In the genomic region with DNA sequence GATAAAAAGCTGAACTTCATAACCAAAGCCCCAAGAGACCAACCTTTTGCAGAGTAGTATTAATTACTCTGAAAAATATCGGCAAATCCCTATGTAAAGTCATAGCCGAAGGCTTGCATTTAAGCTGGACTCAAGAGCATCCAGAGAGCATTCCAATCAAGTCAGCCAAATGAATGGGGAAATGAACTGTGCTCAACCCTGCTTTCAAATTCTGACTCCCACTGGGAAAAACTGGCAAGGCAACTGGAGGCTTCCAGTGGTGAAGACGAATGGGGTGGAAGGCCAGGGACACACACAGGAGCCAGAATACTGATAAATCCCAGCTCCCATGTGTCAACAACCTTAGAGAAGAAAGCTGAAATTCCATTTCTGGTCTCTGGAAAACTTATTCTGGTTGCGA, we compare ENCODE assay signal across 16 mouse cellular contexts.
DNase-seq lines count a peak whose midpoint lies in the region; ATAC-seq and TF ChIP-seq lines count a peak whose summit lies in the region.
"Had no signal": no experiment of that assay in that cellular context is flagged by ENCODE, and none has a peak within 500 bp of the region (broad histone marks: within the 10 kb centered on the region; RNA-seq: fewer than 3 reads in every experiment).

No protein-coding gene starts in this region.

- H3K36me3 ChIP-seq in forebrain, embryonic 13.5 days (ENCODE audit: poor library complexity, severe bottlenecking), result no peaks in the 10 kb centered on the region
- no peaks in the 10 kb centered on the region for H3K36me3 ChIP-seq in stomach, postnatal 0 days (ENCODE audit: control insufficient read depth, insufficient read depth, low read length)
- H3K36me3 ChIP-seq: hindbrain, embryonic 13.5 days; limb, embryonic 10.5 days; liver, embryonic 15.5 days had no signal

- TF ChIP-seq CTCF in stomach, postnatal 0 days (IDR thresholded peaks at IDR 0.05; ENCODE audit: low read depth), result no peak

- intact Hi-C loops in left cerebral cortex, postnatal 4 days (cut with DNase I), result no loop called here
- intact Hi-C loops in left cerebral cortex, postnatal 10 days (cut with DNase I), result no loop called here

- 34% methylated on average over 4 of the region's 4 CpGs for WGBS in forebrain, embryonic 13.5 days
- 58% methylated on average over 4 of the region's 4 CpGs for WGBS in stomach, postnatal 0 days

- no peak for TF ChIP-seq EP300 in stomach, postnatal 0 days (optimal IDR thresholded peaks at IDR 0.05)

- H3K27me3 ChIP-seq in forebrain, embryonic 13.5 days, result no peaks in the 10 kb centered on the region
- no peaks in the 10 kb centered on the region for H3K27me3 ChIP-seq in stomach, postnatal 0 days (ENCODE audit: control insufficient read depth, insufficient read depth, low read length)
- H3K27me3 ChIP-seq: hindbrain, embryonic 13.5 days; liver, embryonic 15.5 days had no signal

- H3K27ac ChIP-seq in forebrain, embryonic 13.5 days, result peak overlapping the region; percentile 25; the same call in 1 of the 2 replicates
- H3K27ac ChIP-seq in stomach, postnatal 0 days (replicated peaks), result no peak overlapping the region
- H3K27ac ChIP-seq: hindbrain, embryonic 13.5 days; limb, embryonic 10.5 days; liver, embryonic 15.5 days had no signal

- H3K4me1 ChIP-seq in forebrain, embryonic 13.5 days, result peaks cover 25% of the 10 kb centered on the region
- H3K4me1 ChIP-seq in stomach, postnatal 0 days (replicated peaks; ENCODE audit: control insufficient read depth, insufficient read depth), result no peaks in the 10 kb centered on the region
- H3K4me1 ChIP-seq: limb, embryonic 10.5 days; liver, embryonic 15.5 days had no signal

- ATAC-seq in frontal cortex, adult (ENCODE audit: low TSS enrichment), result 0 out of 2 replicates have a peak, but pooled peaks have one; percentile 16
- ATAC-seq in forebrain, embryonic 13.5 days, result no peak
- no peak for ATAC-seq in stomach, postnatal 0 days (ENCODE audit: low FRiP score, low TSS enrichment)
- ATAC-seq: Patski had no signal

- no peak overlapping the region for H3K4me2 ChIP-seq in forebrain, embryonic 13.5 days
- no peak overlapping the region for H3K4me2 ChIP-seq in stomach, postnatal 0 days (replicated peaks; ENCODE audit: low read depth)
- H3K4me2 ChIP-seq: hindbrain, embryonic 13.5 days; liver, embryonic 15.5 days had no signal

- no peak for DNase-seq in frontal cortex, postnatal 10 days (ENCODE audit: low spot score in 2 of 2)
- peak; percentile 4 for DNase-seq in left cerebral cortex, postnatal 4 days
- no peak for DNase-seq in left cerebral cortex, postnatal 10 days (ENCODE audit: extremely low spot score in 1 of 2, low spot score in 2 of 2)
- DNase-seq in NIH3T3 (ENCODE audit: low read depth) (peak; percentile 46), MN1 (ENCODE audit: low spot score) (no peak)
- no peak for DNase-seq in stomach, postnatal 0 days (ENCODE audit: low spot score)
- DNase-seq: cerebellum, postnatal 25 days; kidney, adult 18-20 months; kidney, postnatal 4 days; lung, postnatal 4 days had no signal

- H3K9me3 ChIP-seq in forebrain, embryonic 13.5 days (replicated peaks), result no peaks in the 10 kb centered on the region
- H3K9me3 ChIP-seq in stomach, postnatal 0 days (ENCODE audit: control insufficient read depth, low read length), result no peaks in the 10 kb centered on the region
- H3K9me3 ChIP-seq: hindbrain, embryonic 13.5 days; limb, embryonic 10.5 days; liver, embryonic 15.5 days had no signal

- no peak overlapping the region for H3K4me3 ChIP-seq in forebrain, embryonic 13.5 days
- H3K4me3 ChIP-seq in stomach, postnatal 0 days (ENCODE audit: low read depth, low read length), result no peak overlapping the region
- H3K4me3 ChIP-seq: hindbrain, embryonic 13.5 days; limb, embryonic 10.5 days; liver, embryonic 15.5 days had no signal

- no peak overlapping the region for H3K9ac ChIP-seq in forebrain, embryonic 13.5 days
- no peak overlapping the region for H3K9ac ChIP-seq in stomach, postnatal 0 days (ENCODE audit: low read length)
- H3K9ac ChIP-seq: hindbrain, embryonic 13.5 days; liver, embryonic 15.5 days had no signal

Comparison
In these comparisons a context has a peak if more than half of its experiments do, and no peak if none do; other contexts are left out.
1. DNase-seq: peak in left cerebral cortex, postnatal 4 days (single experiment) and NIH3T3 (single experiment); none in frontal cortex, postnatal 10 days (0 of 2), left cerebral cortex, postnatal 10 days (0 of 2), stomach, postnatal 0 days (single experiment) and MN1 (single experiment).